Mouse (Mus musculus) sigmoid colon, adult 10 weeks (tissue): ENCODE results near the gene Gm7029. TPM values are rescaled to one million over a fixed set of nuclear protein-coding genes. Genes with fewer than 3 reads are reported as not detected.

ENCODE experiments used
- polyA plus RNA-seq: library from polyadenylated mRNA; stranded (reverse); fragments of 350-450 nt; fragmentation: Illumina TruSeq; extraction: RNeasy Lipid Tissue Mini Kit (QIAGEN cat#74804); gene quantifications from one replicate; pipeline ENCODE4 v1.2.3, GENCODE M21; 2014; ENCODE audit warnings: low read depth, low replicate concordance

Gm7029 gene
- not detected for polyA plus RNA-seq

GRCm38 (mm10) chr17:33873537-33873936 is at the start of gene Gm7029:
TSS of gene Gm7029 (plus strand) at chr17:33873837.

GRCm38 (mm10) chr17:33824084-33824996 is 49.3 kb upstream of the Gm7029 start, which contains the start of the genes Rps28 and Ndufa7:
TSS of gene Rps28 (minus strand) at chr17:33824562.
TSS of gene Ndufa7 (plus strand) at chr17:33824572.

DNA sequence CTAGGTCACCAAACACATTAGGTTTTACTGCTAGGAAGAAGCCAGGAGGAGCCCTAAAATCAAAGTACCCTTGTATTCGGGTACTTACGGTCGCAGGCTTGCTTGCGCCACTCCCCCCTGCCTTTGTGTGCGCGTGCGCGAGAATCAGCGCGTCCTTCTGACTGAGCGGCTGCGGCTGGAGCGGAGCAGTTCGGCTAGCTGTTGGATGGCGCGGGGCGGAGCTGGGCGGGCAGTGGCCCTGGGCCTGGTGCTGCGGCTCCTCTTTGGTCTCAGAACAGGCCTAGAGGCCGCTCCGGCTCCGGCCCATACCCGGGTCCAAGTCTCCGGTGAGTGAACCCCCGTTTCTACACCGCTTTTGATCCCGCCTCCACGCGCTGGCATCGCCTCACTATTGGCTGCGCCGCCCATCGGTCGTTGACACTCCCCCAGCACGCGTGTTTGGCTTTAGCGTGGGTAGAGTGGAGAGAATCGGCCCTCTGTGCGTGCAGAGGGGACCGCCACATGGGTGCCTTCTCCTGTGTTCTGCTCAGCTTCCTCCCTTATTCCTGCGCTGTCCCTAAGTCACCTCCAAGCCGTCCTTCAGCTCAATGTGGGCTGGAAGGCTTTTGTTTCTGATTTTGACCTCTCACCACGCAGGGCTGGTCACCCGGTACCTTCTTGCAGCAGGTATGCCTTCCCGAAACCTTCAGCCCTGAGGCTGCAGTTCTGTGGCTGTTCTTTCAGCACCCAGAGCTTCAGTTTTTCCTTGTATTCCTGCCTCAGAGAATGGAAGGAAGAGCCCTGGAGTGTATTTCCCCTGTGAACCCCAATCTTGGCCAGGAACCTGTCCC is 30.5 kb upstream of the Gm7029 start, which contains the start of gene Cd320:
Gene Cd320, plus strand, starts transcription at position 126 of the 830 bp plus-strand sequence.

GRCm38 (mm10) chr17:33890533-33891059 is 17.0 kb downstream of the Gm7029 start, which contains the start of gene Kifc1:
TSS of gene Kifc1 (minus strand) at chr17:33890661.

DNA sequence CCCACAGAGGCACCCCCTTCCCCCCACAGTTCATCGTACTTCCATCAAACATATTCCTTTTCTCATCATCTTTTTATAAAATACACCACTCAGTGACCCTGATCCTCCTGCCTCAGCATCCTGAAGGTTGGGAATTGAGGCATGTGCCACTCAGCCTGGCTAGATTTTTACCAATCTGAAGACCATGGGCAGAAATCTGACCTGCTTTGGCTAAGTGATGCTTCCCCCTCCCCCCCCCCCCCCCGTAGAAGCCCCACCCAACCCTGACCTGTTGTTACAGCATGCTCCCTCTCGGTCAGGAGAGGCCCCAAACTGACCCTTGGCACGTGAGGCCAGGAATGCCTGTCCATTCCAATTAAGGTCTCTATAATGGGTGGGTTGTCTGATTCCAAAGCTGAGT is 31.2 kb downstream of the Gm7029 start, which contains the start of gene Platr17:
Gene Platr17, plus strand, starts transcription at position 301 of the 400 bp plus-strand sequence.

GRCm38 (mm10) chr17:33909077-33909868 is 35.6 kb downstream of the Gm7029 start, which contains the start of gene Daxx:
TSS of gene Daxx (plus strand) at chr17:33909414.

GRCm38 (mm10) chr17:33915671-33916250 is 42.1 kb downstream of the Gm7029 start, which contains the start of the genes Tapbp and Zbtb22:
TSS of gene Tapbp (plus strand) at chr17:33915899.
TSS of gene Zbtb22 (plus strand) at chr17:33915904.

Other genes starting within 250 kb of the Gm7029 start
- 4.3 TPM for gene Zfp414, start 244.7 kb upstream of the Gm7029 start, polyA plus RNA-seq
- gene Pram1, start 235.8 kb upstream of the Gm7029 start, polyA plus RNA-seq: not detected
- gene Hnrnpm, start 187.0 kb upstream of the Gm7029 start, polyA plus RNA-seq: 415 TPM
- gene March2, start 155.2 kb upstream of the Gm7029 start, polyA plus RNA-seq: 26.0 TPM
- 27.5 TPM for gene Rab11b, start 113.3 kb upstream of the Gm7029 start, polyA plus RNA-seq
- gene Angptl4, start 92.0 kb upstream of the Gm7029 start, polyA plus RNA-seq: 1.0 TPM
- gene Kank3, start 63.3 kb upstream of the Gm7029 start, polyA plus RNA-seq: 5.3 TPM
- gene Rps28, start 49.3 kb upstream of the Gm7029 start, polyA plus RNA-seq: 77.1 TPM
- 28.2 TPM for gene Ndufa7, start 49.3 kb upstream of the Gm7029 start, polyA plus RNA-seq
- 5.6 TPM for gene Cd320, start 30.7 kb upstream of the Gm7029 start, polyA plus RNA-seq
- gene Kifc1, start 16.8 kb downstream of the Gm7029 start, polyA plus RNA-seq: not detected
- not detected for gene Platr17, start 31.3 kb downstream of the Gm7029 start, polyA plus RNA-seq
- 6.5 TPM for gene Daxx, start 35.6 kb downstream of the Gm7029 start, polyA plus RNA-seq
- gene Tapbp, start 42.1 kb downstream of the Gm7029 start, polyA plus RNA-seq: 54.8 TPM
- 1.8 TPM for gene Zbtb22, start 42.1 kb downstream of the Gm7029 start, polyA plus RNA-seq
- gene Rgl2, start 55.7 kb downstream of the Gm7029 start, polyA plus RNA-seq: 8.0 TPM
- 8.4 TPM for gene Pfdn6, start 66.5 kb downstream of the Gm7029 start, polyA plus RNA-seq
- gene Wdr46, start 66.8 kb downstream of the Gm7029 start, polyA plus RNA-seq: 0.25 TPM
- gene B3galt4, start 77.7 kb downstream of the Gm7029 start, polyA plus RNA-seq: 0.38 TPM
- 4.8 TPM for gene Vps52, start 82.0 kb downstream of the Gm7029 start, polyA plus RNA-seq
- gene Rps18, start 82.2 kb downstream of the Gm7029 start, polyA plus RNA-seq: 34.2 TPM
- 407 TPM for gene H2-K1, start 126.5 kb downstream of the Gm7029 start, polyA plus RNA-seq
- 1.8 TPM for gene Ring1, start 150.8 kb downstream of the Gm7029 start, polyA plus RNA-seq
- gene H2-Ke6, start 154.2 kb downstream of the Gm7029 start, polyA plus RNA-seq: 1.2 TPM
- gene Slc39a7, start 157.8 kb downstream of the Gm7029 start, polyA plus RNA-seq: 0.88 TPM
- 1.5 TPM for gene Rxrb, start 158.0 kb downstream of the Gm7029 start, polyA plus RNA-seq
- gene Col11a2, start 165.6 kb downstream of the Gm7029 start, polyA plus RNA-seq: 0.19 TPM
- not detected for gene H2-Oa, start 218.5 kb downstream of the Gm7029 start, polyA plus RNA-seq
- 1.8 TPM for gene H2-DMa, start 245.7 kb downstream of the Gm7029 start, polyA plus RNA-seq
- gene Brd2, start 248.8 kb downstream of the Gm7029 start, polyA plus RNA-seq: 212 TPM